Mouse (Mus musculus) urinary bladder, postnatal 36 days (tissue): ENCODE results near the gene Nhsl1.
A peak's percentile ranks its signal among the peaks of the same experiment; 100 is the strongest.
"Not testable (repeated sequence)": the region's sequence is repeated elsewhere in the genome, so short reads cannot be mapped to it uniquely, and the experiment has no call there.

Experiments
- DNase-seq, 2 experiments: peaks; one replicate each; pipeline ENCODE4 v3.0.0; 2022; ENCODE audit warnings: low spot score in 2 of 2, mixed read lengths in 1 of 2

The Nhsl1 gene

DNA sequence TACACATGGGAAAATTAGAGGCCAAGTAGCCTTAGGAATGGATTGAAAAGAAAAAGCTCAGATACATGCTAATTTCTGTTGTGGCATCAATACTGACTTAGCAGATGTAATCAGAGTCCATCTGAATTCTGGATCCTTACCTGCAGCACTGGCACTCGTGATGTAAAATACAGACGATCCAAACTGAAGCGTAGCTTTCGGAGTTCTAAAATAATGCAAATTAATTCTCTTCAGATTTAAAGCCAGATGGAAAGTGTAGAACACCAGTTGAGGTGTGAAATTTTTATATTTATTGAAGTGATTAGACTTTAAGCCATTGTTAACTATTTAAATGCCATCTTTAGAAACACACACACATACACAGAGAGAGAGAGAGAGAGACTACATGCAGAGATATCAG lies 211.4 kb downstream of the Nhsl1 start:
- no peak for DNase-seq

DNA sequence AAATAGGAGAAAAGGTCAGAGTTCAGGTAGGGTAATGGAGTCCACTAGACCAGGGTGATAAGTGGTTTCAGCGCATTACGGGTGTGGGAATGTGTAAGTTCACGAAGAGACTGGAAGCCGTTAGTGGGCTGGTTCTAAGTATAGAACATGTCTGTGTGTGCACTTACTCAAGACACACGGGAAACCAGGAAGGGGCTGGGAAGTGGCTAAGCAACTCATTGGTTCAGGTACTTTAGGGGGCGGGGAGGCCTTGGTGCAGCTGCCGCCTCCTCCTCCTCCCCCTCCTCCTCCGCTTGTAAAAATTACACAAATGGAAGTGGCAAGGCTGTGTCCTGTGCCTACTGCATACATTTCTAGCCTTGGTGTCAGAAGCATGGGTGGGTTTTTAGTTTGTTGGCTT lies 213.5 kb downstream of the Nhsl1 start:
- no peak for DNase-seq

DNA sequence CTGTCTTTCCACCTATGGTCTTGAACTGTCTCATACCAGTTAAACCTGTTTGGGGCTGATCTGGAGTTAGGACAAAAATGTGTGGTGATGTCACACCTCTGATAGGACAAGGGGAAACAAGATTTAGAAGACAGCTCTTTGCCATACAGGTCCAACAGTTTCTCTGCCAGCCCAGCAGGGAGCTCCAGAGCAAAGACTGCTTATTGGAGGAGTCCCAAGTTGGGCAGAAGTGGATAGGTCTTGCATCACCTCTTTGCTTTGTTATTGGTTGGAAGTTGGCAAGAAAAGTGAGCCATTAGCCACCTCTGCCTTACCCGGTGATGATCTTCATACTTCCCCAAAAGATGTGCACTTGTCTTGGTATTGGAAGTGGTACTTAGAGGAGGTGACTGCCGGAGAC lies 218.1 kb downstream of the Nhsl1 start:
- DNase-seq, result no peak

DNA sequence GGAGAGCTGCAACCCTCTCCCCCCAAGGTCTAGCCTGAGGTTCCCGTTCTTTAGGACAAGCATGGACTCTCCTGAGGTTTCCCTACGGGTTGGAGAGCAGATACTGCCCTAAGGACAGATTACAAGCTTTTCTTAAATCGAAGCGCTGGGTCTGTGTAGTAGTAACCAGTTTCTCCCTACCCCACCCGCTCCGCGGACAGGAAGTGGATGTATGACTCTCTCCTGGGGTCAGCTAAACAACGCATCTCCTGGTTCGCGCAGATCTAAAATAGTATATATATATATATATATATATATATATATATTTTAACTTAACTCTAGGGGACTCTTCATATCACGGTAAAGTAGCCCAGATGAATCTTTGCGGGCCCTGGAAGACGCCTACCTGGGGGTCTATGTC lies 226.5 kb downstream of the Nhsl1 start:
- DNase-seq, result no peak

DNA sequence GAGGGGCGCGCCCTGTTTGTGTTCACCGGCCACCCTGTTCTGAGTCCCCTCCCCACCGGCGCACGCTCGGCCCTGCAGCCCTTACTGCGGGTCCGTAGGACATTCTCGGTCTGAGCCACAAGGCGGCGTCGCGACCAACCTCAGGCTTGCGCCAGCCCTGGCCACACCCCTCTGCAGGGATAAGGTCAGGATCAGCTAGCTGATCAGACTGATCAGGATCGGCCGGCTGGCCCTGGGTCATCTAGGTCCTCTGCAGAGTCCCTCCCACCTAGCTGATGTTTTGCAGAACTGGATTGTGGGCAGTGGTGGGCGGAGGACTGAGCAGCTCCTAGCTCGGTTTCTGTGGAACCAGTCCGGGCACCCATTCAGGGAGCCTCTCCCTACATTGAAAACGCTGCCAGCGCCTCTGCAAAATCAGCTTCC lies 227.0 kb downstream of the Nhsl1 start, which contains the start of gene Hebp2:
Gene Hebp2 (minus strand): TSS at position 264 of the 423 bp plus-strand sequence.
- DNase-seq, result peak; percentile 69 to 79

DNA sequence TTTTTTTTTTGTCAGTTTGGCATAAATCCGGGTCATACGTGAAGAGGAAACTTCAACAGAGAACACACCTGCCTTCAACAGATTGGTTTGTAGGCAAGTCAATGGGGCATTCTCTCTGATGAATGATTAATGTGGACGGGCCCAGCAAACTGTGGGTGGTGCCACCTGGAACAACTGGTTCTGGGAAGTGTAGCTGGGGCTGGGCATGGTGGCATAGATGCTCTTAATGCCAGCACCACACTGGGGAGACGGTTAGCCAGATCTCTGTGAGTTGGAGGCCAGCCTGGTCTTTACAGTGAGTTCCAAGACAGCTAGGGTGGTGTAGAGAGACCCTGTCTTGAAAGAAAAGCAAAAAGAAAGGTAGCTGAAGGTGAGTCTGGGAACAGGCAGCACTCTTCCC lies 228.6 kb downstream of the Nhsl1 start:
- DNase-seq, result no peak

DNA sequence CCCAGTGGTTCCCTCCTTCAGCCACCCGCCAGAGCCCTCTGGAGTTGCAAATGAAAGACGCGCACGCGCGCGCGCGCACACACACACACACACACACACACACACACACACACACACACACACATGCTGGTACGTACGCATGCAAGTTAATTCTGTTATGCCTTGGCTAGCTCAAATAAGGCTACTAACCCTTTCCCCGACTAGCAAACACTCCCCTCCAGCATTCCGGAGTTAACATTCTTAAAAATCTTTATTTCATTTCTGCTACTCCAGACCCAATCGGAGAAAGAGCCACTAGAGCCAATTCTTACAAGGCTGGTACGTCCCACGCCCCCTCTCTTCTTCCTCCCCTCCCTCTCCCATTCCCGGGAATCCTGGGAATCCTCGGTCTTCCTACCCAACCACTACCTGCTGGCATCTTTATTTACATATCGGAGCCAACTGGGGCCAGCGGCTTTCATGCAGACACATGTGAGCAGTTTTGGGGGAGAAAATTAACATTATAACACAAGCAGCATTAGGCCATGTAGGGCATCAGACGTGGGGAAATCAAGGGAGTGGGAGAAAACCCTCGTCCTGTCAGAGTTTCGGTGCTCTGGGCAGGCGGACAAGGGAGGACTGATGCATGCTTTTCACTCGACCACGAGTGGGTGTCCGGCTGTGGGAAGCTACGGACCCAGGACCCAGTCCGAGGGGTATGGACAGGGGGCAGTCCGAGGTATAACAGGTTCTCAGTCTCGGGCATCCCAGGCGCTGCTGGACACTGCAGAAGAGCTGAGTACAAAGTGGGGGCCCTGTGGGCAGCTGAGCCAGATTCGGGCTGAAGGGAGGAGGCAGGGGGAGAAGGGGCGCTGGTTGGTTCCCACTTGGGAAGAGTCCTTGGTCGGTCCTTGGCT lies 230.8 kb downstream of the Nhsl1 start:
- DNase-seq, result no peak

DNA sequence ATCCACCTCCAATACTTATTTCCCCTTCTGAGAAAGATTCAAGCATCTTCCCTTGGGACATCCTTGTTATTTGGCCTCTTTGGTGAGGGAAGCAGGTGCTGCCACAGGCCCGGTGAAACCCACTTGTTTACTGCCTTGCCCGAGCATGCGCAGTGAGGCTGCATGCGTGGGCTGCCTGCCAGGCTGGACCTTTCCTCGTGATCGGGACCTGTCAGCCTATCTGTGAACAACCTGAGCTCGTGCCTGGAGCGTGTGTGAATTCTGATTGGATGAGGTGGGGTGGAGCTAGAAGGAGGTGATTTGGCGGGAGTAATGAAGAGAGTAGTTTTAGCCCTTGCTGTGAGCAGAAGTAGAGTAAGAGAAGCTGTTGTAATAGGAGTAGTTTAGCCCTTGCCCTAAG lies 240.3 kb downstream of the Nhsl1 start:
- not testable (repeated sequence) for DNase-seq

DNA sequence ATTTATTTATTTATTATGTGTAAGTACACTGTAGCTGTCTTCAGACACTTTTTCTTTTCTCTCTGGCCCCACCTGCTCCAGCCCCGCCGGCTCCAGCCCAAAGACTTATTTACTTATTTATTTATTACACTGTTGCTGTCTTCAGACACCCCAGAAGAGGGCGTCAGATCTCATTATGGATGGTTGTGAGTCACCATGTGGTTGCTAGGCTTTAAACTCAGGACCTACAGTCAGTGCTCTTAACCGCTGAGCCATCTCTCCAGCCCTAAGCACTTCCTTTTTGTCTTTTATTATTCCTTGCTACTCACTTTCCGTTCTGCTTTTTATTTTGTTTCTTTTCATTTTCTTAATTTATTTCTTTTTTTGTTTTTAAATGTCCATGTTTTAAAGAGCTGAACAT lies 242.7 kb downstream of the Nhsl1 start:
- DNase-seq, result no peak

DNA sequence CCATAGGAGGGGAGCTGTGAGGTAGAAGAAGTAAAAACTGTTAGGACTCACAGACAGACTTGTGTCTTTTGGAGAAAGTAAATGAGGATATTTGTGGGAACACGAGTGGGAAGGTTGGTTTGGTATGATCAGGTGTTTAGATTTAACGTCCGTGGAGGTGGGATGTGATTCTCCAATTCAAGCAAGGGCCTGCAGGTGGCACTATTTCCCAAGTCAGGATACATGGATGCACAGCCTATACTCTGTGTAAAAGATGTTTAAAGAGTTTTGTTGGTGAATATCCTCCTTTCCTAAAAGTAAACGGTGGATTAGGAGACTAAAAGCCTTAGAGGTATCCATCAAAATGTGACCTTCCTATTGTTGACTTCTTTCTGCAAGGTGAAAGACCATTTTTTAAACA lies 244.2 kb downstream of the Nhsl1 start:
- peak; percentile 31 to 38 for DNase-seq

DNA sequence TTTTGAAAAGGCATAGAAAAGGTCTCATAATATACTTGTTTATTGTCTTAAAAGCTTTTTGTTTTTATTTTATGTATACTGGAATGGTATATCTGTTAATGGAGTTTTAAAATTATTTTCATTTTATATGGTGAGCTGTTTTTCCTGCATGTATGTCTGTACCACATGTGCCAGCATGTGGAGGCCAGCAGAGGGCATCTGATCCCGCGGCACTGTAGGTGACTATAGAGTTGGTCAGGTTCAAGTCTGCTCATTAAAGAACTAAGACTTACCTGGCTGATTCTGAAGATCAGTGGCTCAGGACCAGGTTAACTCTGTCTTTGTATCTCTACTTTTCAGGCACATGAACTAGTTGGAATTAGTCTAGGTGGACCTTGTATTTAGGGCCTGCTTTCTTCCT lies 253.8 kb downstream of the Nhsl1 start:
- no peak for DNase-seq
